Mouse (Mus musculus) liver, embryonic 14 days (tissue): ENCODE measurements around the gene Lrrc63. TPM values are rescaled to one million over a fixed set of nuclear protein-coding genes. Genes with fewer than 3 reads are reported as not detected.

ENCODE experiments used
- polyA plus RNA-seq: library from polyadenylated mRNA; depleted of rRNA; stranded (reverse); fragments of >200 nt; gene quantifications from 2 replicates; pipeline ENCODE4 v1.2.3, GENCODE M21; 2012; rRNA removed

Gene Lrrc63
- 0.02 TPM in 2 replicates for polyA plus RNA-seq

DNA sequence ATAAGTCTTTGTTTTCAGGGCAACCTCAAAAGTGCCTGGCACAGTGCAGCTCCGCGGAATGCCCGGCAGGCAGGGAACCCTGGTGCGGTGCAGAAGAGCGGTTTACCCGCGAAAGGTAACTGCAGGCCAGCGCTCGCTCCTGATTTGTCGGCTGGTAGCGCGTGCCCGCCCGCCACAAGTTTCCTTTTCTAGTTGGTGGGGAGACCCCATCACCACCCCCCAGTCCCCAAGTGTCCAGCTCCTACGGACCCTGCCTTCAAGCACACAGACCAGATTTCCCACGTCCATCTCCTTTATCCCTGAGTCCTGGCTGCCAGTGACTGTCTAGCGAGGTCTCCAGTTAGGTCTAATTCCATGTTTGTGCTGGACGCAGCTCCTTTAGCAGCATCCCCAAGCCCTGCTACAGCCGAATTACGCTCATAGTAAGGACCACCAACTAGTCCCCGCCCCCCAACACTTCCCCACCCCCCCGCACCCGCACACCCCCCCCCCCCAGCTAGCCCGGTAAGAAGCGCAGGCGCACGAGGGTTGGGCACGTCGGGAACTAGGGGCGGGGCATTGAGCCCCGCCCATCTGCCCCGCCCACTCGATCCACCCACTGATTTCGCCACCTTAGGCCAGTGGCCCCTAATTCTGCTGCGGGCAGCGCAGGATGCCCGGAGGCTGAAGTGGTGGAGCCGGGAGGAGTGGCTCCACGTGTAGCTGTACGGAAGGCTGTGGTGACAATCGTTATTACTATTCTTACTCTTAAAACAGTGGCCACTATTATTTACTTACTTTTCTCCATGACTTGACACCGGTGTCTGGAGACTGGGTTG is at the start of gene Lrrc63, which contains the start of gene Lcp1:
Gene Lrrc63, minus strand, starts transcription at position 381 of the 818 bp plus-strand sequence.
Gene Lcp1, plus strand, starts transcription at position 601 of the 818 bp plus-strand sequence.

Other genes starting within 250 kb of the Lrrc63 start
- 2.5 and 2.9 TPM in 2 replicates for gene Lrch1, start 183.0 kb downstream of the Lrrc63 start, polyA plus RNA-seq
- 0.14 and 0.18 TPM in 2 replicates for gene Rubcnl, start 114.9 kb downstream of the Lrrc63 start, polyA plus RNA-seq
- 10.9 and 13.5 TPM in 2 replicates for gene Lcp1, start 220 bp upstream of the Lrrc63 start, polyA plus RNA-seq
- gene Cpb2, start 111.4 kb upstream of the Lrrc63 start, polyA plus RNA-seq = 68.0 and 74.3 TPM in 2 replicates
- gene Zc3h13, start 153.5 kb upstream of the Lrrc63 start, polyA plus RNA-seq = 8.1 and 8.7 TPM in 2 replicates